Mouse (Mus musculus): ENCODE measurements around the gene Rhbdf1. TPM values are rescaled to one million over a fixed set of nuclear protein-coding genes. Genes with fewer than 3 reads are reported as not detected.

Gene Rhbdf1
- polyA plus RNA-seq, 1 experiment, result 44.9 TPM

DNA sequence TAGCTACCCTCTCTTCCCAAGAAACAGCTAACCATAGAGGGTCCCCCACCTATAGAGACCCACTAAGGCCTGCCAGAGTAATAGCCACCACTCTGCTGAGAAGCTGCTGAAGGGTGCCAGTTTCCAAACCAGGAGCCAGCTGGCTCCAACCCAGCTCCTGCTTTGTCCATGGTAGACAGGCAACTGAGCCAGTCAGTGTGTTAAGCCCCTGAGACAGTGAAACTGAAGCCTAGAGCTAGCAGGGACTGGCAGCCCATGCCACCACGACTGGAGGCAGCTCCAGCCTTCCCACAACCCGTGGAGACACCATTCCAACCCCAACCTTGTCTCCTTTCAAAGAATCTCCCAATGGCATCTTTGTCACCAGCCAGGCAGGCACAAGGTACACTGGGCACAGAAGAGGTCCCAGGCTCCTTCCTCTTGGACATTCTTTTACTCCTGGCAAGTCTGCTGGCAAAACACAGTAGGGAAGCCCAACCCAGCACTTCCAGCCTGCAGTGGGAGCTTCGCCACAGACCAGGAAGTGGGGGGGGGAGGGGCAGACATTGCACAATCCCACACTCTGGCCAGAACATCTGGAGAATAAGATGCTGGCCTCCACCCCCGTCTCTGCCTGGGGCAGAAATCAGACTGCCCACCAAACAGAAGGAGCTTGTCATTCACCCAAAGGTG lies 2.5 kb upstream of the Rhbdf1 start:
- no peak for DNase-seq

DNA sequence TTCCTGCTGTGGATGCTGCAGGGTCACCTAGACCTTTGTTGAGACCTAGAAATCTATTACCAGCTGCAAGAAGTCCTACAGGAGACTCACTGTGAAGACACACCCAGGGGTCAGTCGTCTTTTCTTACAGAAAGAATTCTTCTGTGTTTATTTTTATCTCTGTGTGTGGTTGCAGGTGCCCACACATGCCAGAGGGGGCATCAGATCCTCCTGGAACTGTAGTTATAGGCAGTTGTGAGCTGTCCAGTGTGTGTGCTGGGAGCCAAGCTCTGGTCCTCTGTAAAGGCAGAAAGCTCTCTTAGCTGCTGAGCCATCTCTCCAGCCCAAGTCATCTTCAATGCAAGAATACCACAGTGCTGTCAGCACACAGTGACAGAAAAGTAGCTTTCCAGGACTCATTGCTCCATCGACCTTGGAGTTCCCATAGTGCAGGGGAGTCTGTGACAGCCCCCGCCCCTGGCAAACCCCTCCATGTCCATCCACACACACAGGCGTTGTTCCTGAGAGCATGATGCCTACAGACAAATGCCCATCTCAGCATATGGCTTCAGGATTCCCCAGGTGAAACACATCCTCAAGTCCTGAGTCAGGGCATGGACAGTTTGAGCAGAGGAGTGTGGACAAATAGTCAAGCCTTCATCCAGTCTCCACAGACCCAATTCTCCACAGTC lies 1.3 kb upstream of the Rhbdf1 start:
- TF ChIP-seq CTCF (IDR thresholded peaks at IDR 0.05; ENCODE audit: borderline replicate concordance, control insufficient read depth, extremely low read depth, insufficient read depth, low read length, poor library complexity) (no peak), POLR2A (IDR thresholded peaks at IDR 0.05; ENCODE audit: control insufficient read depth, extremely low read depth, insufficient read depth, low read length, poor library complexity) (no peak)
- H3K27me3 ChIP-seq (ENCODE audit: control insufficient read depth, insufficient read depth, low read length), result peaks cover 25% of the 10 kb centered on the region
- no peak overlapping the region for H3K4me3 ChIP-seq (ENCODE audit: control insufficient read depth, insufficient read depth, low read length)
- no peak overlapping the region for H3K27ac ChIP-seq (ENCODE audit: control insufficient read depth, insufficient read depth, low read length)
- DNase-seq, result no peak
- peaks cover 34% of the 10 kb centered on the region for H3K4me1 ChIP-seq (replicated peaks; ENCODE audit: control insufficient read depth, insufficient read depth, low read length)
- WGBS, result 75% methylated on average over 4 of the region's 4 CpGs
- no peaks in the 10 kb centered on the region for H3K36me3 ChIP-seq (ENCODE audit: control insufficient read depth, insufficient read depth, low read length)

More for the DNA sequence above, 2.5 kb upstream of the Rhbdf1 start:
- H3K36me3 ChIP-seq (ENCODE audit: control insufficient read depth, insufficient read depth, low read length), result no peaks in the 10 kb centered on the region
- TF ChIP-seq POLR2A (IDR thresholded peaks at IDR 0.05; ENCODE audit: control insufficient read depth, extremely low read depth, insufficient read depth, low read length, poor library complexity) (no peak), CTCF (IDR thresholded peaks at IDR 0.05; ENCODE audit: borderline replicate concordance, control insufficient read depth, extremely low read depth, insufficient read depth, low read length, poor library complexity) (no peak)
- H3K4me3 ChIP-seq (ENCODE audit: control insufficient read depth, insufficient read depth, low read length), result no peak overlapping the region
- WGBS, result 14% methylated on average over 4 of the region's 4 CpGs
- peaks cover 25% of the 10 kb centered on the region for H3K27me3 ChIP-seq (ENCODE audit: control insufficient read depth, insufficient read depth, low read length)
- peaks cover 34% of the 10 kb centered on the region for H3K4me1 ChIP-seq (replicated peaks; ENCODE audit: control insufficient read depth, insufficient read depth, low read length)
- H3K27ac ChIP-seq (ENCODE audit: control insufficient read depth, insufficient read depth, low read length), result no peak overlapping the region

DNA sequence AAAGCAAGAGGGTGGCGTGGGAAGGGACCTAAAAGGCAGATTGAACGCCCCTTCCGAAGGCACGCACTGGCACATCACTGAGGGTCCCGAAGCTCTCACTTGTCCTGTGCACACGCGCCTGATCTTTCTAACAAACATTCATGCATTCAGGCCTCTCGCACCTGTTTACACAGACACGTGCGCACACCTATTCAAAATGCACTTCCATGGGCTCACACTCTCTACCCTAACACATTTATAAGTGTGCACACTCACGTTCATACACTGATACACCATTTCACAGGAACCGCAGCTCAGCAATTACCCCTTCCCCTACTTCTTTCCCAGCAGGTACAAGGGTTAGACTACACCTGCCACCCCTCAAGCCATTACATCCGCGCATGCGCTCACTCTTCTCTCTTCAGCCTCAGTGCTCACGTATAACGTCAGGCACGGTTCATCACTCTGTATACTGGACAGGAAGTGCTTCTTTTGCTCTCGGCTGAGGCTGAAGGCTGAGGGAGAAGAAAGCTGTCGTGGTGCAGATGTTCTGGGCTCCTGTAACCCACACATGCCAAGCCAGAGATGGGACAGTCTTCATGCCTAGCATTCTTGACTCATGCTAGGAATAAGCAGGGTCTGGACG lies 582 bp upstream of the Rhbdf1 start:
- no peak for DNase-seq
- no peak overlapping the region for H3K27ac ChIP-seq (ENCODE audit: control insufficient read depth, insufficient read depth, low read length)
- H3K27me3 ChIP-seq (ENCODE audit: control insufficient read depth, insufficient read depth, low read length), result peaks cover 25% of the 10 kb centered on the region
- no peak for TF ChIP-seq POLR2A (IDR thresholded peaks at IDR 0.05; ENCODE audit: control insufficient read depth, extremely low read depth, insufficient read depth, low read length, poor library complexity)
- TF ChIP-seq CTCF (IDR thresholded peaks at IDR 0.05; ENCODE audit: borderline replicate concordance, control insufficient read depth, extremely low read depth, insufficient read depth, low read length, poor library complexity), result no peak
- WGBS, result 29% methylated on average over 21 of the region's 21 CpGs
- peaks cover 34% of the 10 kb centered on the region for H3K4me1 ChIP-seq (replicated peaks; ENCODE audit: control insufficient read depth, insufficient read depth, low read length)
- H3K36me3 ChIP-seq (ENCODE audit: control insufficient read depth, insufficient read depth, low read length), result no peaks in the 10 kb centered on the region
- H3K4me3 ChIP-seq (ENCODE audit: control insufficient read depth, insufficient read depth, low read length), result no peak overlapping the region

DNA sequence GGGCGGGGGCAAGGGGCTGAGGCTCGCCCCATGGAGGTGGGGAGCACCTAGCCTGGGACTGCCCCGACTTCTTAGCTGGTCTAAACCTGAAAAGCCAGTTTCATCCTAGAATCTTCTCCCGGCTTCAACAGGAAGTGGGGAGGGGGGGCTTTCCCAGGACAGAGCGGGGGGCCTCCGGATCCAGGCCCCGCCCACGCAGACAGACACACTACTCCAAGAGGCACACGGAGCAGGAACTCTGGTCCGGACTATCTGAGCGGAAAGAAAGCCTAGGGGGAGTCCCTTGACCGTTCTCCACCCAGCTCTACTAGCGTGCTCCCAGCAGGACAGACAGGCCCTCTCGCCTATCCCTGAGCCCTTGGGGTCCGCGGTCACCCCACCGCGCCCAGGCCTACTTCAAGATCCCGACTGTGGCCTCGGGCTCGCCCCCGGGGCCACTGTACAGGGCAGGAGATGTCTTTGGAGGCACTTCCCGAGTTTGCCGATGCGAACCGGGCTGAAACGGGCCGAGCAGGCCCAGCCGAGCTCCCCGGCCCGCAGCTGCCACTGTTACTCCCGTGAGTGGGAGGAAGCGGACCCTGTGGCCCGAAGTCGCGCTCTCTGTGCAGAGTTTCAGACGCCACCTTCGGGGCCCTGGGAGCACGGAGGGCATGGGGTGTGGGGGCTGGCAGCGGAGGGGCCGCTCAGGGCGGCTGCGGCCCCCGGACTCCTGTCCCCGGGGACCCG lies 712 bp downstream of the Rhbdf1 start:
- Histone ChIP-seq H3K27me3 (ENCODE audit: control insufficient read depth, insufficient read depth, low read length) (peaks cover 25% of the 10 kb centered on the region), H3K27ac (ENCODE audit: control insufficient read depth, insufficient read depth, low read length) (no peak overlapping the region)
- 6% methylated on average over 46 of the region's 46 CpGs for WGBS

GRCm38 (mm10) chr11:32220607-32221224 lies 1.4 kb downstream of the Rhbdf1 start:
- H3K4me1 ChIP-seq (replicated peaks; ENCODE audit: control insufficient read depth, insufficient read depth, low read length), result peaks cover 24% of the 10 kb centered on the region
- peaks cover 25% of the 10 kb centered on the region for H3K27me3 ChIP-seq (ENCODE audit: control insufficient read depth, insufficient read depth, low read length)
- no peak overlapping the region for H3K27ac ChIP-seq (ENCODE audit: control insufficient read depth, insufficient read depth, low read length)
- WGBS, result 84% methylated on average over 10 of the region's 10 CpGs
- no peak for DNase-seq
- no peaks in the 10 kb centered on the region for H3K36me3 ChIP-seq (ENCODE audit: control insufficient read depth, insufficient read depth, low read length)
- H3K4me3 ChIP-seq (ENCODE audit: control insufficient read depth, insufficient read depth, low read length), result no peak overlapping the region
- TF ChIP-seq CTCF (IDR thresholded peaks at IDR 0.05; ENCODE audit: borderline replicate concordance, control insufficient read depth, extremely low read depth, insufficient read depth, low read length, poor library complexity) (no peak), POLR2A (IDR thresholded peaks at IDR 0.05; ENCODE audit: control insufficient read depth, extremely low read depth, insufficient read depth, low read length, poor library complexity) (no peak)

More for the DNA sequence above, 712 bp downstream of the Rhbdf1 start:
- peak; percentile 16 for DNase-seq
- TF ChIP-seq POLR2A (IDR thresholded peaks at IDR 0.05; ENCODE audit: control insufficient read depth, extremely low read depth, insufficient read depth, low read length, poor library complexity) (0 out of 2 replicates have a peak, but pooled peaks have one; percentile 30), CTCF (IDR thresholded peaks at IDR 0.05; ENCODE audit: borderline replicate concordance, control insufficient read depth, extremely low read depth, insufficient read depth, low read length, poor library complexity) (no peak)
- Histone ChIP-seq H3K36me3 (ENCODE audit: control insufficient read depth, insufficient read depth, low read length) (no peaks in the 10 kb centered on the region), H3K4me3 (ENCODE audit: control insufficient read depth, insufficient read depth, low read length) (peak overlapping the region; percentile 35), H3K4me1 (replicated peaks; ENCODE audit: control insufficient read depth, insufficient read depth, low read length) (peaks cover 29% of the 10 kb centered on the region)

- TF ChIP-seq POLR2A (IDR thresholded peaks at IDR 0.05; ENCODE audit: control insufficient read depth, extremely low read depth, insufficient read depth, low read length, poor library complexity), result no peak
- no peak for TF ChIP-seq CTCF (IDR thresholded peaks at IDR 0.05; ENCODE audit: borderline replicate concordance, control insufficient read depth, extremely low read depth, insufficient read depth, low read length, poor library complexity)
- no peak overlapping the region for H3K4me3 ChIP-seq (ENCODE audit: control insufficient read depth, insufficient read depth, low read length)
- H3K27me3 ChIP-seq (ENCODE audit: control insufficient read depth, insufficient read depth, low read length), result peaks cover 25% of the 10 kb centered on the region
- DNase-seq, result no peak
- H3K4me1 ChIP-seq (replicated peaks; ENCODE audit: control insufficient read depth, insufficient read depth, low read length), result peaks cover 14% of the 10 kb centered on the region
- no peak overlapping the region for H3K27ac ChIP-seq (ENCODE audit: control insufficient read depth, insufficient read depth, low read length)
- WGBS, result 95% methylated on average over 10 of the region's 10 CpGs
- no peaks in the 10 kb centered on the region for H3K36me3 ChIP-seq (ENCODE audit: control insufficient read depth, insufficient read depth, low read length)
These were observed 2.8 kb downstream of the Rhbdf1 start for GRCm38 (mm10) chr11:32219287-32219686.

Data from thymus, adult 2 months (tissue).